Mouse (Mus musculus) E14TG2a.4 (cell line): ENCODE measurements around the gene Ppp6r2.

Source experiments
- CTCF ChIP-seq: conservative IDR thresholded peaks from 2 replicates; pipeline ENCODE4 v1.5.1; 2014; ENCODE audit warnings: low read length
- NANOG ChIP-seq: IDR thresholded peaks from 2 replicates; pipeline ENCODE4 v1.6.1; 2014; ENCODE audit warnings: borderline replicate concordance, low read length, mixed read lengths

DNA sequence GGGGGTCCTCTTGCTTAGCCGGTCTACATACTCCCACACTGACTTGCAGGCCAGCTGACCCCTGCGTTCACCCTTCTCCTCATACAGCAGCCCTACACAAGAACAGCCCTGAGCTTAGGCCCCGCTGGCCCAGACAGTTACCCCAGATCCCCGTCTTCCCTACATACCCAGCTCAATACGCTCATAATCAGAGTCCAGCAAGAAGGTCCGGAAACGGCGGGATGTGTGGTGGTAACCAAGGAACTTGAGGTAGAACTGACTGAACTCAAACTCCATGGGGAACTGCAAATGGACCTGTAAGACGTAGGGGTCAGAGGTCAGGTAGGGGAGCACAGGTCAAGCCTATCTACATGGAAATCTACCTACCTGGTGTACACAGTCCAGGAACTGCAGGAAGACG lies 82.4 kb downstream of the Ppp6r2 start:
- TF ChIP-seq CTCF (no peak), NANOG (no peak)
